Mouse (Mus musculus) NIH3T3 (cell line): Measurements from ENCODE around the gene Taok3.

Experiments used
- DNase-seq: peaks from one replicate; pipeline ENCODE4 v3.0.0-alpha.2; 2012; ENCODE audit warnings: low read depth

Gene Taok3

GRCm38 (mm10) chr5:117181921-117182320 is 62.0 kb downstream of the Taok3 start:
- no peak for DNase-seq

GRCm38 (mm10) chr5:117182411-117182810 is 62.5 kb downstream of the Taok3 start:
- no peak for DNase-seq

GRCm38 (mm10) chr5:117184832-117185231 is 64.9 kb downstream of the Taok3 start:
- no peak for DNase-seq

GRCm38 (mm10) chr5:117185673-117186072 is 65.7 kb downstream of the Taok3 start:
- DNase-seq = peak; percentile 17

GRCm38 (mm10) chr5:117192061-117192460 is 72.1 kb downstream of the Taok3 start:
- DNase-seq = peak; percentile 51

- no peak for DNase-seq
These were observed 73.8 kb downstream of the Taok3 start for GRCm38 (mm10) chr5:117193748-117194147.

GRCm38 (mm10) chr5:117194672-117195071 is 74.7 kb downstream of the Taok3 start:
- DNase-seq = no peak

GRCm38 (mm10) chr5:117196551-117196950 is 76.6 kb downstream of the Taok3 start:
- no peak for DNase-seq

GRCm38 (mm10) chr5:117198390-117198789 is 78.5 kb downstream of the Taok3 start:
- DNase-seq = no peak

GRCm38 (mm10) chr5:117207286-117207685 is 87.4 kb downstream of the Taok3 start:
- DNase-seq = no peak

GRCm38 (mm10) chr5:117214016-117214415 is 94.1 kb downstream of the Taok3 start:
- DNase-seq = no peak

GRCm38 (mm10) chr5:117231059-117231458 is 111.1 kb downstream of the Taok3 start:
- no peak for DNase-seq

GRCm38 (mm10) chr5:117236540-117236939 is 116.6 kb downstream of the Taok3 start:
- DNase-seq = no peak

- peak; percentile 9 for DNase-seq
These were observed 119.2 kb downstream of the Taok3 start for GRCm38 (mm10) chr5:117239106-117239505.

GRCm38 (mm10) chr5:117240321-117240731 is 120.4 kb downstream of the Taok3 start:
- peak; percentile 36 for DNase-seq

GRCm38 (mm10) chr5:117240761-117241322 is 120.9 kb downstream of the Taok3 start:
- peak; percentile 64 for DNase-seq

- DNase-seq = peak; percentile 7
These were observed 122.1 kb downstream of the Taok3 start for GRCm38 (mm10) chr5:117241935-117242531.

GRCm38 (mm10) chr5:117242671-117243478 is 122.9 kb downstream of the Taok3 start:
- no peak for DNase-seq

- no peak for DNase-seq
These were observed 125.2 kb downstream of the Taok3 start for GRCm38 (mm10) chr5:117245170-117245569.

GRCm38 (mm10) chr5:117248351-117248750 is 128.4 kb downstream of the Taok3 start:
- DNase-seq = peak; percentile 85

- no peak for DNase-seq
These were observed 130.9 kb downstream of the Taok3 start for GRCm38 (mm10) chr5:117250796-117251195.

- no peak for DNase-seq
These were observed 131.8 kb downstream of the Taok3 start for GRCm38 (mm10) chr5:117251763-117252162.

- DNase-seq = no peak
These were observed 138.3 kb downstream of the Taok3 start for GRCm38 (mm10) chr5:117258276-117258675.
